Mouse (Mus musculus) adrenal gland, postnatal 4 days (tissue): ENCODE data around the gene Sos1. TPM values are rescaled to one million over a fixed set of nuclear protein-coding genes. Genes with fewer than 3 reads are reported as not detected.
"Not testable (repeated sequence)": the region's sequence is repeated elsewhere in the genome, so short reads cannot be mapped to it uniquely, and the experiment has no call there.

Experiments
- DNase-seq, 2 experiments: peaks; one replicate each; pipeline ENCODE4 v3.0.0; 2021 to 2022; ENCODE audit warnings: low spot score in 2 of 2, mixed read lengths in 2 of 2
- total RNA-seq, 2 experiments: library from RNA; stranded (reverse); gene quantifications; 2 replicates each; pipeline ENCODE4 v1.2.3; 2021

Sos1 gene
- total RNA-seq, 2 experiments from 2014 or later = 25.6 to 27.1 TPM

GRCm38 (mm10) chr17:80427966-80428365, 52.3 kb downstream of the Sos1 start:
- no peak for DNase-seq

- no peak for DNase-seq
These were observed 53.4 kb downstream of the Sos1 start for GRCm38 (mm10) chr17:80426901-80427300.

DNA sequence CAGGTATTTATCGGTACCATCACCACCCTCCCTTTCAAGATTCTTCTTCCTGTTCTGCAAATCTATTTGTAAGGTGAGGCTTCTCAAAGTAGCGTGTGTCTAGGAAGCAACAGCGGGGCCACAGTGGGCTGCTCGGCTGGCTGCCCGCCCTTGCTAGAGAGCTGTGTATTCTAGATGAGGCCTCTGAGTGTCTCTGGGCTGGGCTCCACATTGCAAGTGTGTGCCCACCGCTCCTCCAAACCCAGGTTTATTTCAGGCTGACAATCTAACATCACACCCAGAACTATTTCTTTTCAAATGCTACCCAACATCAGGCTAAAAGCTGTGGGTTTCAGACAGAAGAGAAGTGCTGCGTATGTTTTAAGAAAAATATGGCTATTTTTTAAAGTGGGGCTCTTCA, 54.1 kb downstream of the Sos1 start:
- no peak for DNase-seq

GRCm38 (mm10) chr17:80420998-80421397, 59.3 kb downstream of the Sos1 start:
- DNase-seq = no peak

DNA sequence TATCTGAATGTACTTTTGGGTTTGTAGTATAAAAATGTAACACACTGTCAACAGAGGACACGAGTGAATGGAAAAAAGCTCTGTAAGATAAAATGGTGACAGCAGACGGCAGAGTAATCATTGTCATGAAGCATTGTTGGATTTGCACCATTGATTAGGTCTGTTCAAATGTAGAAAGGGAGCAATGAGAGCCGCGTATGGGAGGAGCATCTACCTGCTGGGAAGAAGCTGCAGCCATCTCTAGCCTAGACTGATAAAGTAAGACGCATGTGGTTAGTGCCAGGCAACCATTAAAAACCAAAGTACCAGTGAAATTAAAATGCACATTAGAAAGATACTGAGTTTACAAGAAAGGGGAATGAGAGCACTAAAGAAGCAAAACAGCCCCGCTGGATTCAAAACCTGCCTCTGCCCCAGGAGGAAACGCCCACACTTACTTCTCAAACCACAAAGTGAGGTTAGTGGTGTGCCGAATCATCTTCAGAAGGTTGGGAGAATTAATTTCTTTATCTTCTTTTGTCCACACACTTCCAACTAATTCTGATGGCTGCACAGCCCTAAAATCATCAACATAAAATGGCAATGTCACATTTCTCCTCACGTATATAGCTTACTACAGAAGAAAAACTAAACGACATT, 61.6 kb downstream of the Sos1 start:
- no peak for DNase-seq

DNA sequence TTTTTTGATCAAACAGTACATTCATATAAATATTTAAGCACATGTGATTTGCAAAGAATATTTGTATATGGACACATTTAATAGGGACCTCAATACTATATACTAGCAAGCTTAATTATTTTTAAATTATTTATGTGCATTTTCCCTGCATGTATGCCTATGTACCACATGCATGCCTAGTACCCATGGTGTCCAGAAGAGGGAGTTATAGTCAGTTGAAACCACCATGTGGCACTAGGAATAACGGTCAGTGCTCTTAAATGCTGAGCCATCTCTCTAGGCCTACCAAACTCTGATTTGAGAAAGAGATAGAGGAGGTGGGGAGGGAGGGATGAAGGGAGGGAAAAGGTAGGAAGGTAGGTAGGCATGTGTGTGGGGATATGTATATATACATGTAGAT, 69.1 kb downstream of the Sos1 start:
- DNase-seq = no peak

DNA sequence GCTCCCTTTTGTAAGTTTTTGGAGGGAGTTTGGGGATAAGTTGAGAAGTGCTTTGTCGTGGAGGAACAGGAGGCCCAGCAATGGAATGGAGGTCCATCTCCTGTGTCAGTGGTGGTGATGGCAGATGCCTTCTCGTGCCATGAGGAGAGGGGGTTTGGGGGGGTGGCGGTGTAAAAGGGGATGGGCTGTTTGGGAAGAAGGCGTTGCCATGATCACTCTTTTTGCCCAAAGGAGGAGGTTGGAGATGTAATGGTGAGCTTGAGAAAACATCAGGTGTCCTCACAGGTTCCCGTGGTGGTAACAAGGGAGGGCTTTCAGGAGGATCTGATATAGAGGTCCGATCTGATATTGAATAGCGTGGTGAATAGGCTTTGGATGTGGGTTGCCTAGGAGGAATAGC, 82.0 kb downstream of the Sos1 start:
- no peak for DNase-seq

DNA sequence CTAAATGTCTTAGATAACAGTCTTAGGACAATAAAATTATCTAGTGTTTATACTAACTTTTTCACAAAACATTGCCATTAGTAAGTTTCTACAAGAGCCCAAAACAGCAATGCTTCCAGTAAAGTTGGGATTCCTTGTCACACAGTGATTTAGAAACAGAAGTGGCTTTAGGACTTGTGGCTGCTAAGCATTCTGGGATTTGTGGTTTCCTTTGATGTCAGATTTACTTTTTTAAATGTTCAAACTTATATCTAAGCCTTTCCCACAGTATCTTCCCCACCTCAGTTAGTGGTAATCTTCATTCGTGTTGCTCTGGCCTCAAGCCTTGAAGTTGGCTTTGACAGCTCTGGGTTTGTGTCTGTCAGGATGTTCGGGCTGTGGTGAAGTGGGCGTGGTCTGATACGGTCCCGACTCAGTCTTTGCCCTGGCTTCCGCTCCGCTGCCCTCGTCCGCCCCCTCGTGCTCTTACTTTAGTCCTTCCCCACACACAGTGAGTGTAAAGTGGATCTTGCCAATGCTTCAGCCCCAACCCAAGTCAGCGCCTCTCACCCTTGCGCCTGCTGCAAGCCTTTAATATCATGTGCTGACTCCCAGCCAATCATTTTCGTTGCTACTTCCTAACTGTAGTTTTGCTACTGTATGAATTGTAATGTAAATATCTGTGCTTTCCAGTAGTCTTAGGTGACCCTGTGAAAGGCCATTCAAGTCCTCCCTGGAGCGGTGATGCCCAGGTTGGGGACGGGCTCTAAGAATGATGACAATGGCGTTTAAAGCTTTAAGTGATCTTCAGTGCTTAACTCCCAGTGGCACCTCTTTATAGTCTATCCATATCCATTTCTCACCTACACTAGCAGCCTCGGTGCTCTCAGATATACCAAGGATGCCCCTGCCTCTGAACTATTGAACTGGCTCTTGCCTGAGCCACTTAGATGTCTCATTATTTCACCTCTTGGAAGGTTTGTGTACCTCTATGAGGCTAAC, 88.5 kb downstream of the Sos1 start:
- peak; percentile 9 to 19 for DNase-seq

DNA sequence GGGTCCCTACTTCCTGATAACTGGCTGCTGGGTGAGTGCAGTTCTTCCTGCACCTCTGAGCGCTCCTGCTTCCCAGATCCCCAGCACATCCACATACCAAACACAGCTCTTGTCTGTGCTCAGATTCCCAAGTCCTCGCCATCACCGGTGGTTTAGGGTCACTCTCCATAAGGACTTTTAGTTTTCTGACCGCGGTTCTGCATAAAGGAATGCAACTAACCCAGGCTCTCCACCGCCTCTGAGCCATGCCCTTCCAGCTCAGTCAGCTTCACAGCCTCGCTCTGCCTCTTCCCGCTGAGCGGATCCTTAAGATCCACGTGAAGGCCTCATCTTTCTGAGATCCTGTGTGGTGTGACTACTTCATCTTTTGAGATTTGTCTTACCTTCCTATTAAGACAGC, 90.2 kb downstream of the Sos1 start:
- no peak for DNase-seq

GRCm38 (mm10) chr17:80385671-80386070, 94.6 kb downstream of the Sos1 start:
- DNase-seq = no peak

DNA sequence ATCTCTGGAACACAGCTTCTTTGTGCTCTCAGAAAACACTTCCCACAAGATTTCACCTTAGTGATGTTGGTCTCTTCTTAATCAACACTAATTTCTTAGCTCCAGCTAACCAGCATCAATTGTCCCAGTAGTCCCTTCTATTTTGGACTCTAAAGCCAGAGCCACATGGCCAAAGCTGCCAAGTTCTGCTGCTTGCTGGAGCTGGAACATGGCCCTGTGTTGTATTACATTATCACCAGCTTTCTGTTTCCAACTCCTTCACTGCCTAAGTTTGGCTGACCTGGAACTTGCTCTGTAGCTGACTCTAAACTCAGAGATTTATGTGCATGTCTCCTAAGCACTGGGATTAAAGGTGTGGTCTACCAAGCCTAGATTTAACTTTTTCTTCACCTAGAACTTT, 101.9 kb downstream of the Sos1 start:
- DNase-seq = not testable (repeated sequence)

DNA sequence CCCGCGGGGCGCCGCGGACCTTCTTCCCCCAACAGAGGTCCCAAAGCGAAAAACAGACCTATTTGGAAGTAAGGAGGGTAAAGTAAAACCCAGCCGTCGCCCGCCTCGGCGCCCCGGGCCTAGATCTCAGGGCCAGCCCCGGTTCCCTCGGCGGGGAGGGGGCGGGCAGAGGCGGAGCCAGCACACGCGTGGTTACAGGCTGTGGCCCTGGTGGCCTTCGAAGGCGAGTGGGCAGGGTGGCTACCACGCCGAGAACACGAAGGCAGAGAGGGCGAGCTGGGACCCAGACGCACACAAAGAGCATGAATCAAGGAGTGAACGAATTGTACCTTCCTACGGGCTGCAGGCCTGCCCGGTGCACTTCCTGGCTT, 106.5 kb downstream of the Sos1 start:
- no peak for DNase-seq

GRCm38 (mm10) chr17:80372989-80373725, 107.1 kb downstream of the Sos1 start, which contains the start of gene Gm10190:
TSS of gene Gm10190 (minus strand) at chr17:80373541.
- peak; percentile 61 to 69 for DNase-seq

- no peak for DNase-seq
These were observed 111.6 kb downstream of the Sos1 start for GRCm38 (mm10) chr17:80368606-80369005.

- DNase-seq = no peak
These were observed 113.0 kb downstream of the Sos1 start for GRCm38 (mm10) chr17:80367276-80367675.

DNA sequence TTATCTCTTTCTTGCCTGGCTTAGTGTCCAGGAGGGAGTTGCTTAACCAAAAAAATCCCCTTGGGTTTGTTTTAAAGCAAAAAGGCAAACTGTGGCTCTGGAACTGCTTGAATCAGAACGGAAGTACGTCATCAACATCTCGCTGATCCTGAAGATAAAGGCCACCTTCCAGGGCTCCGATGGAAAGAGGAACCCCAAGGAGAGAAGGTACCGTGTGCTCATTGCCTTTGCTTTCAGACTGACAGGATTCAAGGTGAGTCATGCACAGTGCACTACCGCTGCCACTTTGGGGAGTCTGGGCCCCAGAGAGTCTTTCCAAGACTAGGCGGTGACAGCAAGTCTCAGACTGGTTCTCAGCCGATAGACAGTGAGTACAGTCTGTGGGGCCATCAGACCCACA, 120.0 kb downstream of the Sos1 start:
- no peak for DNase-seq

DNA sequence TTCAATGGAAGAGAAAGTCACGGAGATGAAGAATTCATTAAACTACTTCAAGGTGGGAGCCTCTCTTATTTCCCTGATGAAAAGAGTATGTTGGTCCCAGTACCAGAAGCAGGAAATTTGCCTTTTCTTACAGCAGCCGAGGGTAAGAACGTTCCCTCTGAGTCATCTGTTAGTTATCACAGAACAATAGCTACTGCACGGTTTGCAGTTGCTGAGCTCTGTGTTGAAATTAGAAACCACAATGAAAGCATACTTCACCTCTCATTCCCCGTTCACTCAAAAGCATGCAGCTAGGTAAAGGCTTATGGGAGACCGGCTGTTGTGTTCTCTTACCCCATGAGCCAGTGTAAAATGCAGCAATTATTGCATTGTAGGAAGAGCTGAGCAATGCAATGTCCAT, 133.0 kb downstream of the Sos1 start:
- no peak for DNase-seq

- no peak for DNase-seq
These were observed 133.6 kb downstream of the Sos1 start for GRCm38 (mm10) chr17:80346591-80347125.

GRCm38 (mm10) chr17:80345277-80345676, 135.0 kb downstream of the Sos1 start:
- no peak for DNase-seq
